Mouse (Mus musculus) liver, embryonic 11.5 days (tissue): Measurements from ENCODE around the gene Sox5. TPM values are rescaled to one million over a fixed set of nuclear protein-coding genes. Genes with fewer than 3 reads are reported as not detected.
A peak's percentile ranks its signal among the peaks of the same experiment; 100 is the strongest.

Experiments used
- ATAC-seq: fragments of 200-750 bp; cut with Nextera tagmentation; replicated peaks from 2 replicates; pipeline ENCODE4 v1.8.0; 2017; ENCODE audit warnings: moderate number of reproducible peaks, mild to moderate bottlenecking, moderate TSS enrichment, moderate library complexity; ENCODE audit not compliant: low FRiP score
- DNase-seq: peaks from one replicate; pipeline ENCODE4 v3.0.0-alpha.2; 2017; ENCODE audit warnings: low spot score
- H3K27ac ChIP-seq: fragments of 300-500 bp; sonication (generic); 2 replicates; pipeline ENCODE4 v1.5.1; 2014; ENCODE audit warnings: mild to moderate bottlenecking, low read depth, low read length, control low read depth
- H3K27me3 ChIP-seq: fragments of 300-500 bp; sonication (generic); replicated peaks from 2 replicates; pipeline ENCODE4 v1.6.1; 2014; ENCODE audit warnings: low read length, mixed read lengths; ENCODE audit not compliant: control insufficient read depth, insufficient read depth
- H3K36me3 ChIP-seq: fragments of 300-500 bp; sonication (generic); 2 replicates; pipeline ENCODE4 v1.6.1; 2014; ENCODE audit warnings: mild to moderate bottlenecking, low read length, moderate library complexity, mixed read lengths; ENCODE audit not compliant: control insufficient read depth, insufficient read depth
- H3K4me1 ChIP-seq: fragments of 300-500 bp; sonication (generic); replicated peaks from 2 replicates; pipeline ENCODE4 v1.6.1; 2014; ENCODE audit warnings: low read length, mixed read lengths; ENCODE audit not compliant: control insufficient read depth, insufficient read depth
- H3K4me2 ChIP-seq: fragments of 300-500 bp; sonication (generic); 2 replicates; pipeline ENCODE4 v1.6.1; 2014; ENCODE audit warnings: mild to moderate bottlenecking, control low read depth, moderate library complexity
- H3K4me3 ChIP-seq: fragments of 300-500 bp; sonication (generic); 2 replicates; pipeline ENCODE4 v1.5.1; 2014; ENCODE audit warnings: low read depth, low read length, control low read depth
- H3K9ac ChIP-seq: fragments of 300-500 bp; sonication (generic); 2 replicates; pipeline ENCODE4 v1.6.1; 2014; ENCODE audit warnings: low read depth, low read length, control low read depth
- H3K9me3 ChIP-seq: fragments of 300-500 bp; sonication (generic); 2 replicates; pipeline ENCODE4 v1.6.1; 2016; ENCODE audit warnings: low read length, inconsistent platforms, mixed read lengths; ENCODE audit not compliant: control insufficient read depth
- WGBS: fragments of 180-500 bp; shearing (Covaris S2); extraction: QIAGEN DNeasy Blood & Tissue Kit; methylation state at CpG from one replicate; pipeline ENCODE4 v1.1.7; 2014; 5-methylcytosine and 5-hydroxymethylcytosine counted together
- polyA plus RNA-seq: library from polyadenylated mRNA; unstranded; fragments of >200 nt; fragmentation: Nextera tagmentation; extraction: Ambion mirVana; gene quantifications from 2 replicates; pipeline ENCODE4 v1.2.1, GENCODE M21; 2014

The Sox5 gene
- polyA plus RNA-seq, 1 experiment from 2014 or later: 10.6 TPM

DNA sequence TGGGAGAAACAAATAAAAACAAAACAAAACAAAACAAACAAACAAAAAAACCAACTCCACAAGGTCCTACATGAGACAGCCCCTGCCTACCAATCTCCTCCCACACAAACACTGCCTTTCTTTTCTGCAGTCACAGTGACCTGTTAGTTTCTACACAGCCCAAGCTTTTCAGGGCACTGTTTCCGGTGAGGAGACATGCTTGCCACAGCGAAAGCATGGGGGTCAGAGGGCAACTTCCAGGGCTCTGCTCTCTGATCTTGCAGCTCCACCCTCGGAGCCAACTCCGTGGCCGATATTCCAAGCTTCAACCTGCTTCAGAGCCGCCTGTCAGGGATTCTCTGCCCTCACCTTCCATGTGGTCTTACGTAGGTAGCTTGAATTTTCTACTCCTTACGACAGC lies 22.6 kb downstream of the Sox5 start:
- H3K9me3 ChIP-seq: no peaks in the 10 kb centered on the region
- WGBS: 53% methylated on average over 8 of the region's 8 CpGs
- peak overlapping the region; percentile 19; the same call in 1 of the 2 replicates for H3K4me2 ChIP-seq
- H3K27me3 ChIP-seq: no peaks in the 10 kb centered on the region
- H3K4me3 ChIP-seq: no peak overlapping the region
- DNase-seq (no peak), ATAC-seq (peak; percentile 49; the same call in 1 of the 2 replicates)
- peak overlapping the region; percentile 46; the same call in 1 of the 2 replicates for H3K27ac ChIP-seq
- no peak overlapping the region for H3K9ac ChIP-seq
- H3K36me3 ChIP-seq: no peaks in the 10 kb centered on the region
- 0 out of 2 replicates have a peak, but pooled peaks cover 4% of the 10 kb centered on the region for H3K4me1 ChIP-seq

DNA sequence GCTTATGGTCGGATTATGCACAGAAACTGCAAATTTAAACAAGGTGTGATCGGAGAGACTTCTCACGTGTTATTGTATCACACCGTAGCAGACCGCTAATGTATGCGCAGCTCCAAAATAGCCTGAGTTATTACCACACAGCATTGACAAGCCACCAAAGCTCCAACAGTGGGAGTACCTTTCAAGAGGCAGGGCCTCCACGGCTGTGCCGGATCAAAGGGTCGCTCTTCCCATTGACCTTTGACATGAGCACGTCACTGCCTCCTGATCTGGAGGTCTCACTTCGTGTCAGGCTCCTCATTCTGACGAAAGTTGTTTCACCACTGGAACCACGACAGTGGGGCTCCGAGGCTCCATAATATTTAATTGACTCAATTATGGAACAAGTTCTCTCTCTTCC lies 24.4 kb downstream of the Sox5 start:
- Histone ChIP-seq H3K9ac (no peak overlapping the region), H3K4me3 (no peak overlapping the region), H3K27ac (no peak overlapping the region), H3K9me3 (no peaks in the 10 kb centered on the region), H3K36me3 (no peaks in the 10 kb centered on the region), H3K4me2 (no peak overlapping the region), H3K4me1 (0 out of 2 replicates have a peak, but pooled peaks cover 4% of the 10 kb centered on the region), H3K27me3 (no peaks in the 10 kb centered on the region)
- DNase-seq (no peak), ATAC-seq (no peak; the same call in 1 of the 2 replicates)
- 67% methylated on average over 14 of the region's 14 CpGs for WGBS

DNA sequence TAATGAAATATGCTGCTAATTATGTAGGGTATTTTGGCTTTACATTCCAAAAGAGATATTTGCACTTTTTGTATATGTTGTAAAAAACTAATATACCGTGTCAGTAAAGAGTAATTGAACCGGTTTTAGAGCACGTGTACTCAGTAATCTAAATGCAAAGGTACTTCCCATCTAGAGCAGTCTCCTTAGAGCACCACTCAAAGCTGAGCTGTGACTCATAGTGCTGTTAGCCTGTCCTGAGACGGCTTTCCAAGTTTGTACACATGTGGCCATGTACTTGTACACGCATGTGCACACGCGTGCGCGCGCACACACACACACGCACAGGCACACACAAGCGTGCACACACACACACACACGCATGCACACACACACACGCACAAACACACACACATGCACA lies 25.3 kb downstream of the Sox5 start:
- Histone ChIP-seq H3K4me2 (no peak overlapping the region), H3K36me3 (no peaks in the 10 kb centered on the region), H3K9ac (no peak overlapping the region), H3K4me1 (0 out of 2 replicates have a peak, but pooled peaks cover 4% of the 10 kb centered on the region), H3K27ac (no peak overlapping the region), H3K4me3 (no peak overlapping the region), H3K27me3 (no peaks in the 10 kb centered on the region), H3K9me3 (no peaks in the 10 kb centered on the region)
- 91% methylated on average over 14 of the region's 14 CpGs for WGBS
- DNase-seq (no peak), ATAC-seq (no peak)

DNA sequence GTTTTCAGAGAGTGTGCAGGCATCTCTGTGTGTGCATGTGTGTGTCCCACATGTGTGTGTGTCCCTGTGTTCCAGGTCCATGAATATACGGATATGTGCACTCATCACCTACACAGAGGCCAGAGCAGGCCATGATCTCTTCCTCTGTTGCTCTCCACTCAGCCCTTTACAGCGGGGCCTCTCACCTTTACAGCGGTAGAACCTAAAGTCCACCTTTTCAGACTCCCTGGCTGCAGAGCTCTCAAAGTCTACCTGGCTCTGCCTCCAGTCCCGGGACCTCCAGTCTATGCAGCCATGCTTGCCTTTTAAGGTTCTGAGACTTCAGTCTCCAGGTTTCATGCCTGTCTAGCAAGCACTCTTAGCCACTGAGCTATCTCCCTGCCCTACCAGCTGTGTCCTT lies 26.5 kb downstream of the Sox5 start:
- H3K27ac ChIP-seq: no peak overlapping the region
- 0 out of 2 replicates have a peak, but pooled peaks cover 4% of the 10 kb centered on the region for H3K4me1 ChIP-seq
- no peak overlapping the region for H3K4me3 ChIP-seq
- no peaks in the 10 kb centered on the region for H3K36me3 ChIP-seq
- H3K9ac ChIP-seq: no peak overlapping the region
- 90% methylated on average over 4 of the region's 4 CpGs for WGBS
- no peaks in the 10 kb centered on the region for H3K27me3 ChIP-seq
- no peak overlapping the region for H3K4me2 ChIP-seq
- DNase-seq (no peak), ATAC-seq (no peak)
- H3K9me3 ChIP-seq: no peaks in the 10 kb centered on the region

DNA sequence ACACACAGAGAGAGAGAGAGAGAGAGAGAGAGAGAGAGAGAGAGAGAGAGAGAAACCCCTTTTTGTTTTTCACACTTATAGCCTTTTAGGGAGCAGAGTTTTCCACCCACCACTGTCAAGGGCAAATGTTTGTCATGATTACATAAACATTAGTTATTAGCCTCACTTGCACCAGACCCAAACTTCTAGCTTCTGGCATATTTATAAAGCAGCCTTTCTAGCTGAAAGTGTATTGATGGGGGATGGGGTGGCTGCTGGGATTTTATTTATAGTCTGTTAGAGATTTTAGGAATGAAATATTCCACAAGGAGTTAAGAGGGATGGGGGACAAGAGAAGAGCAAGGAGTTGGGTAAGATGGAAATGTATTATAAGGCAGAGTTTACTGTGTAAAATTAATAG lies 27.4 kb downstream of the Sox5 start:
- no peak overlapping the region for H3K4me3 ChIP-seq
- DNase-seq (no peak), ATAC-seq (no peak)
- H3K4me2 ChIP-seq: no peak overlapping the region
- no peak overlapping the region for H3K27ac ChIP-seq
- H3K36me3 ChIP-seq: no peaks in the 10 kb centered on the region
- H3K4me1 ChIP-seq: 0 out of 2 replicates have a peak, but pooled peaks cover 2% of the 10 kb centered on the region
- H3K9me3 ChIP-seq: no peaks in the 10 kb centered on the region
- no peaks in the 10 kb centered on the region for H3K27me3 ChIP-seq
- H3K9ac ChIP-seq: no peak overlapping the region

DNA sequence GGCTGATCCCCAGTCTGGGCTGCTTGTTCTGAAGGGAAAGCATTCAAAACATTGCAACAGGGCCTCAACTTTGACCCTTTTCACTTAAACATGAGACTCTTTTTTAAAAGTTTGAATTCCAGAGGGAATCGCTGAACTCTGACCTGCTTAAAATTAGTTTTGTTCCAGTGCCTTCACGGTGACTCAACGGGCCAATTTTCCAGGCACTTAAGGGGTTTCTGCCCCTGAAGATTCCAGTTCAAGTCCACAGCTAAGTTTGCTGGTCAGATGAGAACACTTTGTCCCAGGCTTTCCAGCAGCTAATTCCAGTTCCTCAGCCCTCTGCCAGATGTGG lies 27.8 kb downstream of the Sox5 start:
- 71% methylated on average over 3 of the region's 3 CpGs for WGBS
- Histone ChIP-seq H3K27me3 (no peaks in the 10 kb centered on the region), H3K4me3 (no peak overlapping the region), H3K9me3 (no peaks in the 10 kb centered on the region), H3K4me1 (0 out of 2 replicates have a peak, but pooled peaks cover 2% of the 10 kb centered on the region), H3K36me3 (no peaks in the 10 kb centered on the region), H3K27ac (no peak overlapping the region), H3K4me2 (no peak overlapping the region), H3K9ac (no peak overlapping the region)
- DNase-seq: no peak
- no peak for ATAC-seq

DNA sequence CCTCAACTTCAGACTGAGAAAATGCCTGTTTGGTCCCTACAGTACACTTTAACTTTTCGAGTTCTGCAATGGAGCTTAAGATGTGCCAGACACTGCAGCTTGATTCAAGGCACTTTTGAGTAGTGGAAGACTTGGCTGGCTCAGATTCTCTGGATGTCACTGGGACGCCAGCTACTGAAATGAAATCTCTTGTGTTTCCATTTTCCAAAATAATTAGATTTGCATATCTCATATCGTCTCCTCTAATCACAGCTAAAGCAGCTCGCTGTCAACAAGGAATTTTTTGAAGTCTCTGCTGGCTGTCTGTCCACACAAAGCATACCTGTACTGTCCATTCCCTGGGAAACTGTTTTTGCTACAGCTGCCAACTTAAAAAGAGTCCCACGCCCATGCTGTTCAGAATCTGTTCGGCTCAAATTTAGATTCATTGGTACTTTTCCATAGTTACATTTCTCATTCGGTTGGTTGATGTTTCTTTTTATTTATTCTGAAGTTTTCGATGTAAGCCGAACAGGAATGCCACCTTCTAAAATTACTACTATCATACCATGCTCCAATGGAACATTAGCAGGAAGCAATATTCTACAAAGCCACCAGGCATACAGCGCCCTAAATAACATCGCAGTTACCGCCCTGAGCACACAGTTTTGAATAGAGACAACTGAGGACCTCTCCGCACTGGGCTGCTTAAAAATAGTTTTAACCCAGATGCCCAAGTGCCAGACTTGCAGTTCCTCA lies 28.4 kb downstream of the Sox5 start:
- Histone ChIP-seq H3K9me3 (no peaks in the 10 kb centered on the region), H3K4me3 (no peak overlapping the region), H3K27ac (no peak overlapping the region), H3K9ac (no peak overlapping the region), H3K27me3 (no peaks in the 10 kb centered on the region), H3K4me2 (no peak overlapping the region), H3K4me1 (no peaks in the 10 kb centered on the region), H3K36me3 (no peaks in the 10 kb centered on the region)
- no peak for ATAC-seq
- DNase-seq: no peak
- 79% methylated on average over 13 of the region's 13 CpGs for WGBS

DNA sequence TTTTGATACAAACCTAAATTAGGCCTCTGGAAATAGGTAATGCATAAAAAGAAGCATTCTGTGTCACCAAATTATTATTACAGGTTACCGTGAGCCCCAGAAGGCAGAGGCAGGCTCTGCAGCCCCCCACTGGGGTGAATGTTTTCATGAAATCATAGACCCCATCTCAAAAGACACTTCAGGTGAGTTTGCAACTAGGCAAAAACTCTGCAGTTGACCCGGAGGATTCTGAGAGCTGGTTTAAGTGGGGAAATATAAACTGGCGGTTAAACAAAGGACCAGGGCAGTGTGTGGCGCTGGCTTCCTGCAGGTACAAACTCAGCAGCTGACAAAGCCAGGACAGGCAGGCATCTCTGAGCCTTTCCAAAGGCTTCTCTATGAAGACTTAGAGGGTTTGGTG lies 30.2 kb downstream of the Sox5 start:
- Histone ChIP-seq H3K27ac (no peak overlapping the region), H3K36me3 (no peaks in the 10 kb centered on the region), H3K4me2 (no peak overlapping the region), H3K9me3 (no peaks in the 10 kb centered on the region), H3K9ac (no peak overlapping the region), H3K27me3 (no peaks in the 10 kb centered on the region), H3K4me1 (no peaks in the 10 kb centered on the region), H3K4me3 (no peak overlapping the region)
- WGBS: 93% methylated on average over 4 of the region's 4 CpGs
- no peak for DNase-seq
- no peak for ATAC-seq

DNA sequence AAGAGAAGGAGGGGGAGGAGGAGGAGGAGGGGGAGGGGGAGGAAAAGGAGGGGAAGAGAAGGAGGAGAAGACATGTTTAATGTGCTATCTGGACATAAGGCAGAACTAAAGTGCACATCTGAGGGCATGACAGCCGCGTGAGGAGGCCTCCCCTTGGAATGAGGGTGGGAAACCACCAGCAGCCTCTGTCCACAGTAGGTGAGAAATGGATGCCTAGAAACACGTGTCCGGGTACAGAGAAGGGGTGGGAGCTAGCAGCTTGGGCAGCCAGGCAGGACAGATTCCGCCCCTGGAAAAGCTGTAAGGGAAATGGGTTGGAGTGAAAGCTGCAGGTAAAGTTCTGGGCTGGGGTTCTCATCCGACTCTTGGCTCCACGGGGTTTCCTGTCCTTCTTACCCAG lies 31.6 kb downstream of the Sox5 start:
- WGBS: 63% methylated on average over 7 of the region's 7 CpGs
- H3K9me3 ChIP-seq: no peaks in the 10 kb centered on the region
- DNase-seq (no peak), ATAC-seq (no peak)
- H3K36me3 ChIP-seq: no peaks in the 10 kb centered on the region
- no peaks in the 10 kb centered on the region for H3K4me1 ChIP-seq
- H3K27ac ChIP-seq: no peak overlapping the region
- no peak overlapping the region for H3K4me3 ChIP-seq
- H3K4me2 ChIP-seq: no peak overlapping the region
- H3K9ac ChIP-seq: no peak overlapping the region
- H3K27me3 ChIP-seq: no peaks in the 10 kb centered on the region
